Mouse (Mus musculus) brain, adult 2 months (tissue): ENCODE measurements at regions not wholly inside any gene's neighbourhood (a gene's known extent, or its start where the extent isn't known, plus 50 kb on each side); places are given as distances from the start of the nearest gene placed in this dataset.

Source experiments
- DNase-seq: peaks from one replicate; pipeline ENCODE4 v3.0.0; 2011; ENCODE audit warnings: low read depth, low spot score

DNA sequence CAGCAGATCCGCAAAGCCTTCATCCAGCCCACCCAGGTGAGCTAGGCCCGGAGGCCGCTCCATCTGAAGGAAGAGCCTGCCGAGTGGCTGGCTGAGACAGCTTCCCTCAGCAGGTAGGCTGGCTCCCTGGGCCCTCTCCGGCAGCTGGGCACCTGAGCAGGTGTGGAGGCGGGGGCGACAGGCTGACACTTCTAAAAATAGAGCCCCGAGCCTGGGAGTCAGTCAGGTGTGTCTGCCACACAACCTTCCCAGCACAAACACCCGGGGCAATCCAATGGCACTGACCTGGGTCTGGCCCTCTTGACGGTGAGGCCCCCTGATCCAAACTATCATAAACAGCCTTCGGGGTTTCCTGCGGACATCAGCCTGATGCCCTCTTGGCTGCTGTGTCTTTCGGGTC lies 58.5 kb downstream of the Zfp36l2 start:
- no peak for DNase-seq

DNA sequence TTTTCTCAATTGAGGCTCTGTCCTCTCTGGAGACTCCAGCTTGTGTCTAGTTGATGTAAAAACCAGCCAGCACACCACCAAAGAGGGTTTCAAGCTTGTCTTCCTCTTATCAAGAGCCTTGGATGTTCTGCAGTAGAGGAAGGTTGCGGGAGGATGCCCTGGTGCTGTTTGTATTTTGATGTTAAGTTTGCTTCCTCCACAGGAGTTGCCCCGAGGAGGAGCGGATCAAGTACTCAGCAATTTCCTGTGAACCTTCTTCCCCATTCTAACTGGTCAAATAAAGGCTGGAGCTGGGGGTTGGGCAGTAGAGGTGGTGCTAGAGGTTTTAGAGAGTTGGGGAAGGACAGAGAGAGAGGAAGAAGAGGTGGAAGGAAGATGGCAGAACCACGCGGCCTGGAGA lies 59.5 kb downstream of the Zfp36l2 start:
- no peak for DNase-seq

DNA sequence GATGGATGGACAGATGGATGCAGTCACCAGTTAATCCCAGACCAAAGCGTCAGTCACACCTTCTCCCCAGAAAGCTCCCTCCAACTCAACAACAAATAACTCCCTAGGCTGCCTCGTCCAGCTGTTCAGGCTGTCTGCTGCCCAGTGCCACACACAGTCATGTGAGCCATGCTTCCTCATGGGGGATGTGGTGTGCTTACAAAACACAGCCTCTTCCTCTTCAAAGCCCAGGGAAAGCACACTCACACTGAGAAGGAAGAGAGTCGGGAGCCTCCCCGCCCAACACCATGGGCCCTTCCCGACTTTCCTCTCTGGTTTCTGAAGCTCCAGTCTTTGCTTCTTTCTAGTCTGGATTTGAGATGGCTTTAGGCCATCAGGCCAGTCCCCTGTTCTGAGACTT lies 61.6 kb downstream of the Zfp36l2 start:
- DNase-seq: peak; percentile 40

DNA sequence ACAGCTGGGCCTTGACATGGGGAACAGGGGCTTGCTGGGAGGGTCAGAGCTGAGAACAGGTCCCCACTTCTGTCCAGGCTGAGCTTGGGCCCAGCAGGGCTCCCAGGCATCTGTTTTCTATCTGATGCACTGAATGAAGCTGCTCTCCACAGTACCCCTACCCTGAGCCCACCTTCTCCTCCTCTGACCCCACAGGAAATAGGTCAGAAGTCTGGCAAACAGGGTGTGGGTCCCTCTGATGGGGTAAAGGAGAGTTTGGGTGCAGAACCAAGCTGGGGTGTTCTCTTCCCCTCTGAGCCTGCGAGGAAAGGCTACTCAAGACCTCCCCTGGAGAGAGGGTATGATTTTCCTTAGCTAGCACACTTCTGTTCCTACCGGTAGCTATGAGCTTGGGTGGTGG lies 64.6 kb downstream of the Zfp36l2 start:
- DNase-seq: no peak

DNA sequence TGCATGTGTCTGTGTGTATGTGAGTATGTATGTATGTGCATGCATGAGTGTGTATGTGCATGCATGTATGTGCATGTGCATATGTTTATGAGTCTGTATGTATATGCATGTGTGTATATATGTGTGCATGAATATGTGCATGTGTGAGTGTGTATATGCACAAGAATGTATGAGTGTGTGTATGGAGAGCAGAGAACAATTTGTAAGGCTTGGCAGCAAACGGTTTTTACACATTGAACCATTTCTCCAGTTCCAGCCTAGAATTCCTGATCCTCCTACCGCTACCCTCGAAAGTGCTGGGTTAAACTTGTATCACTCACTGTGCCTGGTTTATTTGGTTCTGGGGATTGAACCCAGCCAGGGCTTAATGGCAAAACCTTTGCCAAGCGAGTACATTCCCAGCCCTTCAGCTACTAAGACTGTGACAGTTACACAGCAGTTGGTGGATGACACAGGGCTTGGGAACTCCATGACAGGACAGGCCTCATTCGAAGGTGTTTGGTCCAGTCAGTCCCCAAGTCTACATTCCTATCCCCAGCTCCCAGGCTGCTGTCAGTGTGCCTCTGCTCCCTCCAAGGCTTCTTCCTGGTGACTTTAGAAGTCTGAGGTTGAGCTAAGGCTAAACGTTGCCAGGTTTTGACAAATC lies 65.1 kb downstream of the Zfp36l2 start:
- no peak for DNase-seq

DNA sequence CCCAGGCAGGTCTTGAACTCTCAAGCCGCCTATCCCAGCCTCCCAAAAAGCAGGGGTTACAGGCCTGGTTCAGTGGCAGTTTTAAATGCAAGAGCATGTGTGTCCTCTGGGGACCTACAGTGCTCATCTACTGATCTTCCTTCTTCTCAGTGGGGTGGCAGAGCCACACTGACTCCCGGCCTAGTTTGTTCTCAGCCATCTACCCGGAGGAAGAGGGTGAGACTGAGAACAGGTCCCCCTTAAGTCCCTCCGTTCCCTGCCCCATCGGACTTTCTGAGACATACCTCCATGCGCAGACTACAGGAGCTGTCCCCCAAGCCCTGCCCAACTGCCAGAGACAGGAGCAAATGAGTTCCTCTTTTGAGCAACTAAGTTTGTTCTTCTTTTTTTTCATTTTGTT lies 66.5 kb downstream of the Zfp36l2 start:
- DNase-seq: no peak

DNA sequence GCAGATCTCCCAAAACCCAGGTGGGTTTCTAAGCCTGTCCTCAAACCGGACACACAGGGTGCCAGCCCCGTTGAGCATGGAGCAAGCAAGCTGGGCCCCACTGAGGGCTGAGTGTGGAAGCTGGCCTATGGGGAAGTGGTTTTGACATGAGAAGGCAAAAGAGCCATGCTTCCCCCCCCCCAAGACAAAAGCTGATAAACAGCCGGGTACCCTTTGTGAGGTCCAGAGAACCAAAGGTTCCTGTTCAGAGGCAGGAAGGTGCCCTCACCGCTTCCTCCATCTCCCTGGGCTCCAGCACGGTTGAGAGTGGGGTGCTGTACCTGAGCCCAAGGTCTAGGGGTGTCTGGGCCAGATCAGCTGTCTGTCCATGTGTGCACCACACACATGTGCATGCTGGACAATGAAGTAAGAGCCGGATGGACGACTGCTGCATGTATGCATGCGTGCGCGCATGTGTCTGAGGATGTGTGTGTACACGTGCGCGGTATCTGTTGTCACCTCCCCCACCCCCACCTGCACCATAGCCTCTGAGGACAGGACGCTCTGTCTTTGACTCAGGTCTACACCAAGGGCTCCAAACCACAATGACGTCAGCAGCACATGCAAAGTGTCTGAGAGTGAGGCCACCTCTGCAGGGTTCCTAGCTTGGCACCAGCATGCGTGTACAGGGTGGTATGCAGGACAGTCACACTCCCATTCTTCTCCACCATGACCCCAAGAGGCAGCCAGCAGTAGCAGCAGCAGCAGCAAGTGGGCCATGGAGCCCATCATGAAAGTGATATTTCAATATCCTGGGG lies 68.3 kb downstream of the Zfp36l2 start:
- DNase-seq: peak; percentile 33

DNA sequence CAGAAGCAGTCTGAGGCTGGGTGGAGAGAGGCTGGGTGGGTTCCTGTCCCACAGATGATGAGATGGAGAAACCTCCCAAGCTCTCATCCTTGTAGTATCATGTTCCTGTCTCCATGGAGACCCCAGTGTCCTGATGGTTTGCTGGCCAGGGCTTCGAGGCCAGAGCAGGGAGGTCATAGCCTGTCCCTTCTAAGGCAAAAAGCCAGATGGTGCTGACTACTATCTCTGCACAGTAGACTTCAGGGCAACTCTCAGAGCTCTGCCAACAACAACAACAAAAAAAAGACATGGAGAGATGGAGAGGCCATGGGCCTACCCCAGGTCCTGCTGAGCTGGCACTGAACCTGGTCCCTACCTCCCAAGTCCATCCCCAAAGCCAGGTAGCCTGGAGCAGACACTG lies 69.0 kb downstream of the Zfp36l2 start:
- DNase-seq: no peak

DNA sequence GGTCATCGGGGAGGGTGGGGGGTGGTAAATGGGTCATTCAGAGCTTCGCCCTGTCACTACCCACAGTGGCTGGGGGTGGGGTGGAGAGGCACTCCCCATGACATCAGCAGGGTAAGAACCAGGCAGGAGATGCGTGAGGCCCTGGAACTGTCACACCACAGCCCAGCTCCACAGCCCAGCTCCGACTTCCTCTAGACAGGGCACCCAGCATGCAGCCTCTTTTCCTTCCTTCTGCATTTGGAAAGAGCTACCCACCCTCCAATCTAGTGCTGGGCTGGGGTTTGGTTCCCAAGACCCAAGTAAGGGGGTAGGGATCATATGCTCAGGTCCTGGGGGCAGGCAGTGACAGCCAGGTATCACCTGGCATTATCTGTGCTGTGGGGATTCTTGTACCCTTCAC lies 69.5 kb downstream of the Zfp36l2 start:
- peak; percentile 39 for DNase-seq

DNA sequence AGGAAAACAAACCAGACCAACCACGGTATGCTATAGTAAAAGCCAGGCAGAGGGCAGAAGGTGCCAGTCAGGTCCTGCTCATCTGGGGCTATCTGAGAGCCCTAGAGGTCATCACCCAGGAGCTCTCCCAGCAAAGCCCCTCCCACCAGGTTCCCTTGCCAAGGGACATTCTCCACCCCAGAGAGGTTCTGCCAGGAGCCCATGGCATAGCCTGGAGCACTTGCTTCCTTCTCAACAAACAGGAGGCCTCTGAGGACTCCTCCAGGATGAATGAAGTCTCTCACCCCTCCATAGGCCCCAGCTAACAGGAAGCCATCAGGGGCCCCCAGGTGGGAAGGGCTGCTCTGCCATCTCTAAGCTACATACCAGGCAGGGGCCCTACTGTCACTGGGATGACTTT lies 70.0 kb downstream of the Zfp36l2 start:
- DNase-seq: no peak

DNA sequence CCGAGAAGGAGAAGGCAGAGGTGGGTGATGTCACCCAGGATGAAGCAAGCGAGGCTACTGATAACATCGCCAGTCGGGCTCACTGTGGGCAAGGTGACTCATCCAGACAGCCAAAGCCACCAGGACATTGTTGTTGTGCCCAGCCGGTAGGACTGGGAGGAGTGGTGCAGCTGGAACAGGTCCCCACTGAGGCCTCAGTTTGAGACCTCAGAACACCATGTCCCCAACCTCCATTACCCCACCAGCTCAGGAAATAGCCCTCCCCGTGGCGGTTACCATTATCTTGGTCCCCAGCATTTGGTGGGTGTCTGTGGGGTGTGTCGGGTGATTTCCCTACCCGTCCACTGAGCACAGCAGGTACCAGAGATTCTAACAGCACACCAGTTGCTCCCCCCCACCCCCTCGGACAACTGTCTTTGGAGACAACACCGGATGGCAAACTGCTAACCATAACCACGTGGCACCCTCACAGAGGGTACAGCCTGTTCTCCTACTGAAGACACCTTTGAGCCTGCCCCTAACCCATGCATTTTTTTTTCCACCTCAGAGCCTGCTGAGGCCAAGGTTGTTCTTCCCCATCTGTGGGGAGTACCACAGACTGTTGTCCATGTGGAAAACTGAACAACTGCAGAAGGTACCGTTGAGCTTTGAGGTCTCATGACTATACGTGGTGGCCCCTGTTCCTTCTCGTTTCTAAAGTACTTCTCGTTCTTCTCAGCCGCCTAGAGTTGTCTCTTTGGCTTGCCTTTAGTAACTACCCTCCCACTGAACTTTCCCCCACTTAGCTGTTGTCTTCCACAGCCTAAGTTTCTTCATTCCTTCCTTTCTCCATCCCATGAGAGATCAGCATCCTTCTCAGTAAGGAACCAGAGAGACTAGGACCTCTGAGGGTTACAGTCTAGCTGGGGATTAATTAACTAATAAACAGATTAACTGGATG lies 71.1 kb downstream of the Zfp36l2 start:
- DNase-seq: no peak

DNA sequence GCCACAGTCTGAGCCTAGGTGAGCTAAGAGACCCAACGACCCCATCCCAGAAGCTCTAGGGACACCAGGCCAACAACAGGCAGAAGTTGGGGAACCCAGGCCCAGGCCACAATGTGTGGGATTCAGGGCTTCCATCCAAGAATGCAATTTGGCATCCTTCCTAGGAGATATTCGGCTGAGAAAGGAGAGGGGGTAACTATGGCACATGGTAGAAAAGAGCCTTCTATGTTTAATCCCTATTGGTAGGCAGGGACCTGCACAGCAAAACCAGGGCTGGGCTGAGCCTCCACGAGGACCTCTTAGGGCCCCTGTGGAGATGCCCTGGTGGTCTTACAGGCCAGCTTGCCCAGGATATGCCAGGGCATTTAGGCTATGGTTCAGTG lies 71.8 kb downstream of the Zfp36l2 start:
- DNase-seq: peak; percentile 27

DNA sequence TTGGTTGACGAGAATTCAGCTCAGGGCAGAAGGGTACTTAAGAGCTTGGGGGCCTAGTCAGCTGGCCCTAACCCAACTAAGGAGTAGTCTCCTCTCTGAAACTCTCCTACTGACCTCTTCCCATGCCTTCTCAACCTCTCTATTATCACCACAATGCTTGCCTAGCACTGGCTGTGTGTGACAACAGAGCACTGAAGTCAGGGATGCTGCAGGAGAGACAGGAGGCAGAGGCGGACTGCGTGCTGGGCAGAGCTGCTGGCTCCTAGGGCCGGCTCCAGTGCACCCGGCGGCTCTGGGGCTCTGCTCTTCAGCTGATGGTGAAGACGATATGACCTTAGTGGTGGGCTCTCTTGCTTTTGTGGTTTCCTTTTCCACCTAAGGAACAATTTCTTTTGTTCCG lies 72.6 kb downstream of the Zfp36l2 start:
- DNase-seq: no peak

DNA sequence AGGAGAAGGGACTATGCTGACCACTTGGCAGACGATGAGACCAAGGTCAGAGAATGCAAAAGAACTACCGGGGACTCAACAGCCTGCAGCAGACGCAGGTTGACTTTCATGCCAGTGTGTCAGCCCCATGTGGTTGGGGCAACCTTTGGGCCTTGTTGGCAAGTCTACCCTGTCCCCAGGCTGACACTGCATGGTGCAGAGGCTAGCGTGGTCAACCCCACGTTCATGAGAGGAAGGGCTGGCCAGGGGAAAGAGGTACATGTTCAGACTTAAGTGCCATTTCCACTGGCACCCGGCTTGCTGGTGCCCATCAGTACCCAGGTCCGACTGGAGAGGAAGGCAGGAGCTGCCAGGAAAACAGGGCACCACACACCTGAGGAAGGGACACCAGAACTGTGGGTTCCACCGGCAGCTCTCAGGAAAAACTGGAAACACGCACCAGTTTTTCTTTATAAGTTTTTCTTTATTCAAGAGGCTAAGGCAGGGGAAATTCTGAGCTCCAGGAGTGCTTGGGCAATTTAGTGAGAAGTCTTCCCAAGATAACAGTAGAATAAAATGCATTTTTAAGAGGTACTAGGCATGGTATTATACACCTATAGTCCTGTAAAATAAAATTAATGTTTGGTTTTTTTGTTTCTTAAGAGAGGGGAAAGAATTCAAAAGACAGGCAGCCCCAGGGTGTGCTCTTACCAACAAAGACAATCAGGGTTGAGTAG lies 73.3 kb downstream of the Zfp36l2 start:
- DNase-seq: no peak

DNA sequence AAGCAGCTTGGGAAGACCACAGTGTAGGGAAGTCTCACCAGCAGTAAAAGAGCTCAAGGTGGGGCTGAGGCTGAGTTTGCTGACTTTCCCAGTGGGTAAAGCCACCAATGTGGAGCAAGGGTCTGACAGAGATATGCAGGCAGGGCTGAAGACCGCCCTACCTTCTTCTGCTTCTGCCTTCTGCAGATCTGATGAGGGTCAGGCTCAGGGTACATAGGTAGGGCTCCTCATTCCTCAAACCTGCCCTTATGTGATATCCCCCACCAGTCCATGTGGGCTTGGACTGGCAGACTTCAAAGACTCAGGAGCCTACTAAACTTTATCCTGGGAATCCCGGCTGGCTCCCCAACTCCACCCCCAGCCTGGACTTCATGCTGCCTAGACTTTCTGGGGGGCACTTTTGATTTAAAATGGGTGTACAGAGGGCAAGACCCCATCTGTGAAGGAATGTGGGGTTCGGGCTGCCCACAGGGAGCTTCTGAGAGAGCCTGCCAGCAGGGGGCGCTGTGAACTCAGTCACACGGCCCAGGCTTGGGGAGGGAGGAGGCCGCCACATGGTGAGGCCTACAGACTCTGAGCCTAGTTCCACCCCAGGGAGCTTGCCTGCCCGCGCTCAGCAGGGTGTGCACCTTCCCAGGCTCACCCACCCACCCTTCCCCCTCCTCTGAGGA lies 74.0 kb downstream of the Zfp36l2 start:
- peak; percentile 78 for DNase-seq

DNA sequence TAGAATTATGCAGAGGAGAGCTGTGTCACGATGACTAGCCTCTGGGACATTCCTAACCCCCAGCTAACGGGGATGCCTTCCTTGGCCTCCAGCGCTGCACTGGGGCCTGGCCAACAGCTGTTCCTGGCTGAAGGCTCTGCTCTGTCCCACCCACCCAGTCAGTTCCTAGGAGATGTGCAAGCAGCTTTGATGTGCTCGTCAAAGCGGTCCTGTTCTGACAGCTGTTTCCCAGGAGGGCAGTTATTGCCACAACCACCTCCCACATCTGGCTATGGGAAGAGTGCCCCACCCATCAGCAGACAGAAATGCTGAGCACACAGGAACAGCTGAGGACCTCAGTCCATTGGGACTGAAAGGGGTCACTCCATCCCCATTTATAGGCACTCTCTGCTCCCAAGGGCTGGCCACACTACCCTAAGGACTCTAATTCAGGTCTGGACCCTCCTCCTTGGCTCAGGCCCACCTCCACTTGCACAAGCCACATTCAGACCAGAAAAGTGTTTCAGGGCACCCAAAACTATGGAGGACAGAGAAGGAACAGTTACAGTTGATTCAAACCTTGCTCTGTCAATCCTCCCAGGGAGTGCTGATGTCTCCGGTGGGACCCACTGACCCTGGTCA lies 75.2 kb downstream of the Zfp36l2 start:
- DNase-seq: no peak

DNA sequence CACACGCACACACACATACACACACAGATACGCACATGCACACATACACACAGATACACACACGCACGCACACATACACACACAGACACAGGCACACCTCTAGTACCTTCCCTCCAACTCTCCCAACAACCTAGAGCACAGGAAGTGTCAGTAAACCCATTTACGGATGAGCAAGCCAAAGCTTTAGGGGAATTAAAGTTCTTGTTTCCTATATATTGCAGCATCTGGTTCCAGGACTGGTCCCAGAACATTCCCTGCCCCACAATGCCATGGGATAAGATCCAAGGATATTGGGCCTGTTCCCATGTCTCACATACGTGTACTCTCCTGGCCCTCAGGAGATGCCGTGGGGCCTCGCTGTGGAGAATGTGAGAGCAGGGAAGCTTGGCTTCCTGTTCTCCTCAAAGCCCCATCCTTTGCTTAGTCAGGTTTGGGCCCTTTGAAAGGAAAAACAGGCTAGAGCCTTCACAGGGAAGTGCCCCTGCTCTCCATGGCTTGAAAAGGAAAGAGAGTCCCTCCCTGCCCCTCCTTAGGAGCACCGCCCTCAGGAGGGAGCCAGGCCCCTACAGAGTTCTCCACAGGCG lies 75.9 kb downstream of the Zfp36l2 start:
- DNase-seq: no peak

DNA sequence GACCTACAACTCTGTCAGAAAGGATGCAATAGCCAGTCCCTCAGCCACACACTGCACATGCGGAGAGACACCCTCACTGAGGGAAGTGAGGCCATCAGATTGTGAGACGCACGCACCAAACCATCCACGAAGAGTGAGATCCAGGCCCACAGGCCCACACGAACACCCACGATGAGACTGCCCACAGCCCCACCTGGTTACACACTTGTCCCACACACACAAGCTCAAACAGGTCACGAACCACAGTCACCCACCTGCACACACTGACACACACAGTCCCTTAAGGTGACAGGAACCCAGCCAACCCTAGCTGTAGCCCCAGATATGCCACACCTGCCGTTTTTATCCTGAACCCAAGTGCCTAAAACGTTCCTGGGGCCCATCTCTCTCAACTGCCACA lies 76.8 kb downstream of the Zfp36l2 start:
- no peak for DNase-seq

DNA sequence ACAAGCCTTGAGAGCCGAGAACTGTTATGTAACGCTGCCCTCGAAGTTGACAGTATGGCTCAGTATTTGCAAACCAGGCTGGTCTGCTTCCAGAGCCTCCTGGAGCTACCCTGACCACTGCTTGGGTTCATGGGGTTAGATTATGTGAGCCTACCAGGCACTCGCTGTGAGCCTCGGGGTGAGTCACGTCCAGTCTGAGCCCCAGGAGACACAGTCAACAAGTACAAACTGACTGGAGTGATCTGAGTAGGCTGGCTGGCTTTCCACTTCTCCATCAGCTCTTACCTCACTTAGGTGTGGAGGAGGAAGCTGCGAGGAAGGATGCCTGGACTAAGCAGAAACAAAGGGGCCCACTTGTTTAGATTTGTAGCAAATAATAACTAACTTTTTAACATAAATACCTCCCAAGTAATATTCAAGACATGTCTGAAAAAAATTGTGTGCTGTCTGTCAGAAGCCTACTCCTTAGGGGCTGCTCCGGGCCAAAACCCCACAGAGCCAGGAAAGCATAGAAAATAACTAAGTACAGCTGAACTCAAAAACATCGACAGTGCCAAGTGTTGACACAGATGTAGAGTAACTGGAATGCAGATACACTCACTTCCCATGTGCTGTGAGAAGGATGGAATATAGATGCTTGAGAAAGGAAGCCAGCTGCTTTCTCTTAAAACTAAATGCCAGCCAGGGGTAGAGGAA lies 77.6 kb downstream of the Zfp36l2 start:
- DNase-seq: no peak
